Mouse (Mus musculus) ES-E14 (cell line): ENCODE results near the gene Hibch. TPM values are rescaled to one million over a fixed set of nuclear protein-coding genes. Genes with fewer than 3 reads are reported as not detected.
"Not testable (repeated sequence)": the region's sequence is repeated elsewhere in the genome, so short reads cannot be mapped to it uniquely, and the experiment has no call there.

Experiments
- DNase-seq: peaks from one replicate; pipeline ENCODE4 v3.0.0-alpha.2; 2013; ENCODE audit warnings: low read depth, low spot score
- H3K27ac ChIP-seq: 2 replicates; pipeline ENCODE4 v1.5.1; 2012; ENCODE audit warnings: low read depth, mild to moderate bottlenecking, low read length, moderate library complexity, mixed read lengths; ENCODE audit not compliant: poor library complexity, insufficient read depth, severe bottlenecking
- H3K36me3 ChIP-seq: 2 replicates; pipeline ENCODE4 v1.6.1; 2012; ENCODE audit warnings: mild to moderate bottlenecking, low read length, moderate library complexity, mixed read lengths; ENCODE audit not compliant: control insufficient read depth, poor library complexity, insufficient read depth, severe bottlenecking
- H3K4me1 ChIP-seq, 2 experiments: fragments of 150-350 bp in 1 of 2; sonication (generic) in 1 of 2; 2 replicates each; pipeline ENCODE4 v1.6.1; 2012; ENCODE audit warnings: low read length in 2 of 2, mild to moderate bottlenecking in 1 of 2, mixed read lengths in 1 of 2; ENCODE audit not compliant: control insufficient read depth in 2 of 2, insufficient read depth in 2 of 2, poor library complexity in 1 of 2
- H3K4me3 ChIP-seq, 2 experiments: fragments of 150-350 bp in 1 of 2; sonication (generic) in 1 of 2; 2 replicates each; pipeline ENCODE4 v1.5.1; 2012; ENCODE audit warnings: low read length in 2 of 2, low read depth in 1 of 2, mild to moderate bottlenecking in 1 of 2, mixed read lengths in 1 of 2; ENCODE audit not compliant: insufficient read depth in 1 of 2, poor library complexity in 1 of 2, severe bottlenecking in 1 of 2
- H3K9ac ChIP-seq: 2 replicates; pipeline ENCODE4 v1.6.1; 2012; ENCODE audit warnings: low read depth, mild to moderate bottlenecking, low read length, mixed read lengths; ENCODE audit not compliant: poor library complexity, insufficient read depth, severe bottlenecking
- H3K9me3 ChIP-seq: fragments of 150-350 bp; sonication (generic); 2 replicates; pipeline ENCODE4 v1.6.1; 2012; ENCODE audit warnings: low read depth, mild to moderate bottlenecking, low read length; ENCODE audit not compliant: control insufficient read depth, insufficient read depth
- CHD2 ChIP-seq: IDR thresholded peaks from 2 replicates; pipeline ENCODE4 v1.6.1; 2014; ENCODE audit warnings: mild to moderate bottlenecking, low read depth, low read length, inconsistent platforms
- HCFC1 ChIP-seq: IDR thresholded peaks from 2 replicates; pipeline ENCODE4 v1.6.1; 2012; ENCODE audit warnings: low read length, inconsistent platforms, borderline replicate concordance; ENCODE audit not compliant: insufficient read depth
- MAFK ChIP-seq: IDR thresholded peaks from 2 replicates; pipeline ENCODE4 v1.6.1; 2014; ENCODE audit warnings: mild to moderate bottlenecking, low read depth, low read length, inconsistent platforms; ENCODE audit not compliant: insufficient read depth
- ZC3H11A ChIP-seq: IDR thresholded peaks from 2 replicates; pipeline ENCODE4 v1.6.1; 2012; ENCODE audit warnings: low read depth, mild to moderate bottlenecking, inconsistent platforms, low read length, borderline replicate concordance
- ZNF384 ChIP-seq: IDR thresholded peaks from 2 replicates; pipeline ENCODE4 v1.6.1; 2012; ENCODE audit warnings: low read depth, low read length, inconsistent platforms
- in situ Hi-C, 2 experiments: fragments of 600-800 bp; cut with MboI; formaldehyde crosslinking; loops; one replicate each; pipeline ENCODE4 v1.15.1; 2025; ENCODE audit warnings: low sequenced_read_pairs in 2 of 2, inconsistent platforms in 1 of 2; ENCODE audit not compliant: unreplicated experiment in 2 of 2
- total RNA-seq: library from RNA; depleted of rRNA; stranded (reverse); fragments of 300-350 nt; gene quantifications from 2 replicates; pipeline ENCODE4 v1.2.3, GENCODE M21; 2012

Gene Hibch
- total RNA-seq, 1 experiment, result 12.9 TPM

DNA sequence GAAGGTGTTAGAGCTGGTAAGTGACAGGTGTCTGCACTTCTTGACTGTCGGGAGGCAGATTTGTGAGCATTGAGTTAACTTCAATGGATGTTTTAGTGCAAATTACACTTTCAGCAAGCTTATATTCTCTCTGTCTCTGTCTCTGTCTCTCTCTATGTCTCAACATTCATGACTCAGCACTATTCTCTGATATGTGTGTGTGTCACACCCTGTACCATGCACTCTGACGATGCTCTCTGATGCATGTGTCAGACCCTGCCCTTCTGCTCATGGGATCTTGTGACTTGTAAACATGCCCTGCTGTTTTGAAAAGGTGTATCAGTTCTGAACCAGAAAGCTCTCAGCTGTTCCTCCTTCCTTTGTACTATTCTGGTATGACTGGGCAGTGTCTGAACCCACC lies 71.9 kb downstream of the Hibch start:
- Histone ChIP-seq H3K4me1 (no peaks in the 10 kb centered on the region; a peak in 1 of 4 replicates), H3K4me3 (no peak overlapping the region), H3K36me3 (no peaks in the 10 kb centered on the region), H3K9ac (no peak overlapping the region), H3K27ac (no peak overlapping the region), H3K9me3 (no peaks in the 10 kb centered on the region)
- peak; percentile 63 for TF ChIP-seq MAFK
- TF ChIP-seq ZC3H11A, result no peak
- in situ Hi-C loops, result no loop called here
- DNase-seq, result no peak

DNA sequence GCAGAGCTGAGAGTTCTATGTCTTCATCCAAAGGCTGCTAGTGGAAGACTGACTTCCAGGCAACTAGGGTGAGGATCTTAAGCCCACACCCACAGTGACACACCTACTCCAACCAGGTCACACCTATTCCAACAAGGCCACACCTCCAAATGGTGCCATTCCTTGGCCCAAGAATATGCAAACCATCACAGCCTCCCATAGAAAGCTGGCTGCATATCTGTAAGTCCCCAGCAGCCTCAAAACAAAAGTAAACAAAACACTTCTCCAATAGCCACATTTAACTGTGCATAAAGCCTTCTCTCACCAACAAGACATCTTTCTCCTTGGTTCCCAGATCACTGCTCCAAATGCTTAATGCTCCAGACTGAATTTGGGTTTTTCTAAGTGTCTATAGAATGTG lies 74.2 kb downstream of the Hibch start:
- in situ Hi-C loops, H3K4me1 ChIP-seq, DNase-seq: not testable (repeated sequence)

DNA sequence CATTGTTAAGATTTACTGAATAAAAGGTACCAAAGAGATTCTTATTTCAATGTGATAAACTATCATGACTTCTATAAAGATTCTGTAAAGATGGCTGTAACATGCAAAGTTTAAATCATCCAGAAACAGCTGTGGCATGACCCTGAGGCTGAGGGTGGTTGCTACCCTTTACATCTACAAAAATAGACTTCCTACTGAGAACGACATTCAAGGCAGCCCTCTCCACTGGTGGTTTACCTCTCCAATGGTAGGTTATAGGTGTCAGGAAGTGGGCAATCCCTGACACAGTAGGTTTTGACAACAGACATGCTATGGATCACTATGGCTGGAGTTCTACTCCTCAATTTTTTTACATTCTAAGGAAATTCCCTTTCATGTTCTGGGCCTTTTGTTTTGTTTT lies 79.8 kb downstream of the Hibch start:
- H3K4me3 ChIP-seq, H3K9ac ChIP-seq, DNase-seq, H3K27ac ChIP-seq, in situ Hi-C loops, H3K4me1 ChIP-seq: not testable (repeated sequence)
- Histone ChIP-seq H3K36me3 (peaks cover 13% of the 10 kb centered on the region), H3K9me3 (peaks cover 17% of the 10 kb centered on the region)

More for the DNA sequence above, 74.2 kb downstream of the Hibch start:
- H3K9ac ChIP-seq, H3K36me3 ChIP-seq, H3K27ac ChIP-seq, H3K4me3 ChIP-seq, H3K9me3 ChIP-seq: not testable (repeated sequence)

DNA sequence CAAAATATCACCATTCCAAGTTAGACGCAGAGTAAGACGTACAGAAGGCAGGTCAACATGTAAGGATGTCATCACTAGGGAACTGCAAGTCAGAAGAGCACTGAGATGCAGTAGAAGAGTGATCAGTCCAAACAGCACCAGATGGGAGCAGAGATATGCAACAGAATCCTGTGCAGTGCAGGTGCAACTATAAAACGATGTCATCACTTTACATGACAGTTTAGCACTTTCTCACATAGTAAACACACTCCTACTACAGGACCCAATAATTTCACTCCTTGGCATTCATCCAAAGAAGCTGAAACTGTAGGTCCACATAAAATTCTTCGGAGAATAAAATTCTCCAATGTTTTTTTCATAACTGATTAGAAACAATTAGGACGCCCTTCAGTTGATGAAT lies 89.8 kb downstream of the Hibch start:
- DNase-seq, result no peak
- H3K36me3 ChIP-seq, result peaks cover 7% of the 10 kb centered on the region
- H3K4me3 ChIP-seq, result no peak overlapping the region
- H3K27ac ChIP-seq, result no peak overlapping the region
- no peak overlapping the region for H3K9ac ChIP-seq
- H3K4me1 ChIP-seq, result no peaks in the 10 kb centered on the region
- H3K9me3 ChIP-seq, result peaks cover 29% of the 10 kb centered on the region
- in situ Hi-C loops, result no loop called here
- TF ChIP-seq CHD2 (no peak), HCFC1 (no peak), ZC3H11A (no peak), ZNF384 (no peak), MAFK (no peak)

DNA sequence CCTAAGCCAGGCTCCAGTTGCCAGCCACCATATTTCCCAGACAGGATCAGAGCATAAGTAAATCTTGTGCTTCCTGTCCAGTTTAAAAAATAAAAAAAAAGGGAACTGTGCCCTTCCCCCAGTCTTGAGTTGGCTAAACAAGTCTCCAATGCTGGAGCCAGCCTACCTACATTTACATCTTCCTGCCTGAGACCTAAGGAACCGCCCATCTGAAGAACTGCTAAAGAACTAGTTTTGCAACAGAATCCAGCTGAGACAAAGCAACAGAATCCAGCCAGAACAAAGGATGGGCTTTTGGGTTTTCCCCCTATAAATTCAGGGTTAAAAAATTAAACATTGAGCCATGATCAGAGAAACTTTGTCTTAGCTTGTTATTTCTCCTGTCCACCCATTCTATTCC lies 94.3 kb downstream of the Hibch start:
- Histone ChIP-seq H3K4me3 (no peak overlapping the region), H3K9me3 (peaks cover 22% of the 10 kb centered on the region), H3K36me3 (peaks cover 4% of the 10 kb centered on the region; the same call in 1 of the 2 replicates), H3K9ac (no peak overlapping the region), H3K4me1 (no peaks in the 10 kb centered on the region), H3K27ac (peak overlapping the region; percentile 43; the same call in 1 of the 2 replicates)
- in situ Hi-C loops, result no loop called here
- no peak for DNase-seq
- TF ChIP-seq CHD2, result no peak
- no peak for TF ChIP-seq ZC3H11A
- TF ChIP-seq HCFC1, result no peak
